Mouse (Mus musculus) frontal cortex, adult 2 months (tissue): ENCODE measurements at regions not wholly inside any gene's neighbourhood (a gene's known extent, or its start where the extent isn't known, plus 50 kb on each side); places are given as distances from the start of the nearest gene placed in this dataset.

Experiments
- DNase-seq, 2 experiments: peaks; one replicate each; pipeline ENCODE4 v3.0.0; 2022; ENCODE audit warnings: low spot score in 1 of 2; ENCODE audit errors: extremely low spot score in 1 of 2

DNA sequence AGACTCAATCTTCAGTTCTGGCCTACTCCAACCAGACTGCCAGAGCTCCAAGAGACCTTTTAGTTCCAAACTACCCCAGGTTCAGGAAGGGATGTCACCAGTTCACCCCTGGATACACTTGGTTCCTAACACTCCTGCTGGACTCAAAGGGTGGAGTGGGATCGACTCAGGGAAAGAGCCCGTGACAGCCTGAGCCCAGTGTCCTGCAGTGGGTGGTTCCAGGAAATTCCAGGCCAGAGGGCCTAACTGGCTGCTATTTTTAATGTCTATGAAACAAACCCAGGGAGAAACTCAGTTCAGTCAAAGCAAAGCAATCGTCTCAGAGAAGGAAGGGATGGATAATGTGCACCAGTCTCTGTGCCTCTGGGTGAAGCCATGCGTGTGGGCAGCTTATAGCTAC is 124.3 kb upstream of the Foxa2 start:
- no peak for DNase-seq

DNA sequence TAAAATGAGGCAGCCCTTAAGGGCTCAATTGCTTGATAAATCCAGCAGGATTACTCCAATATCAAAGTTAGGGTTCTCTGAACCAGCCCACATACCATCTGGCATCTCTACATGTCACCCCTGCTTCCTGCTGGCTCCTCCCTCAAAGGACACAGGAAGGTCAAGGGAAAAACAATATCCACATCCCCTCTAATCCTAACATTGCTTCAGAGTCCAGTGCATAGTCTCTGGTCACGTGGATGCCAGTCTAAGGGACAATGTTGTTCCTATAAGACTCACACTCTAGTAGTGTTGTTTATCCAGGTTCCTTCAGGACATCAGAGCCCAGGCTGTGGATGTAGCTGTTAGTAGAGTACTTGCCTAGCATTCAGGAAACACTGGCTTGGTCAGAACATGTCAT is 124.9 kb upstream of the Foxa2 start:
- DNase-seq = no peak

DNA sequence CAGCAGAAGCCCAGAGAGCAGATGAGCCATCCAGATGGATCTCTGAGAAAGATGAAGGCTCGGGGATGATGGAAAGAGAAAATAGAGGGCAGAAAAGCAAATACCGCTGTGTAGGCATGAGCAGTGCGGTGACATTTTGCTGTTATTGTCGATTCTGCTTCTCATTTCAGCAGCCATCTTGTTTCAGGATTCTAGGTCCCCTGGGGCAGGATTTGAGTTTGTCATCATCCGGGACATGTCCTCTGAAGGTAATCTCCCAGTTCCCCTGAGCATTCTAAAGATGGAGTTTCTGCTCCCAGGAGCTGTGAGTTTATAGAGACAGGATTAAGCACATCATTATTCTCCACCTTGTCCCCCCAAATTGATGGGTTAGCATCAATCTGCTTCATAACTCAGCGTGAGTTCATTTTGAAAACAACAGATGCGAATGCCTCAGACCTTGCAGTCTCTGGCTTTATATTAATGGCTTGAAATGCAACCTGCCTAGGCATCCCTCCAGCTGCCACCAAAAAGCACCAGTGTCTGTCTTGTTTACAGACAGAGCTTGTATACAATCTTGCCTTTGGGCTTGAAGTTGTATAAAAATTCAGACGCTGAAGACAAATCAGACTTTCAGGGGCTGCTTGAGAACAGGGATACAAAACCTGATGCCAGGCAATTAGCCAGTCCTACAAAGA is 128.6 kb upstream of the Foxa2 start:
- no peak for DNase-seq

DNA sequence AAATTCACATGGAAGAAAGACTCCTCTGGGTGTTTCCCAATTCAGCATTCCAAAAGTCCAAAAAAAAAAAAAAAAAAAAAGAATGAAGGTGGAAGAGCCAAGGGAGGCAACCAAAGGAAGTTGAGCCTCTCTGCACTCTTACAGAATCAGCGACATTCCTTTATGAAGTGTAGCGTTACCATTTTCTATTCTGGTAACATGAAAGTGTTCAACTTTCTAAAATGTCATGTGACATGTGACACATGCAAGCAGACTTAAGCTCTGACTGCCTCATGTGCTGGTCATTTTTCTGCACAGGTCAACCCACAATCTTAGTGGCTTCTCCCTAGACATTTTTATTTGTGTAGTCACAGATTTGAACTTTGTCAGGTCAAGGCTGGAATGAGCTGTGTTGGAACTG is 133.5 kb upstream of the Foxa2 start:
- DNase-seq = no peak

DNA sequence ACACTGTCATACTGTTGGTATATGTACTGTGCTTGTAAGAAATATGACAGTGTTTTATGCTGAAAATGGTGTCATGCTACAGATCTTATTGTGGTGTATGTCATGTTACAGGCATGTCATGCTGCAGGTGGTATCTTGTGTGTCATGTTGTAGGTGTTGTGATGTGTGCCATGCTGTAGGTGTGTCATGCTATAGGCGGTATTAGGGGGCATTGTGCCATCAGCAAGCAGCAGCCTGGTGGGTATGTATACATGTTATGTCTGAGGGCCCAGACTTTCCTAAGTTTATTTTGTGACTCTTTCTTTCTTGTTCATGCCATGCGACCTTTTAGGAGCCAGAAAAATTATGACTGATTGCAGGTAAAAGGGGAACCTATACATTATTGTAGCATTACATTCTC is 134.7 kb upstream of the Foxa2 start:
- DNase-seq = no peak

DNA sequence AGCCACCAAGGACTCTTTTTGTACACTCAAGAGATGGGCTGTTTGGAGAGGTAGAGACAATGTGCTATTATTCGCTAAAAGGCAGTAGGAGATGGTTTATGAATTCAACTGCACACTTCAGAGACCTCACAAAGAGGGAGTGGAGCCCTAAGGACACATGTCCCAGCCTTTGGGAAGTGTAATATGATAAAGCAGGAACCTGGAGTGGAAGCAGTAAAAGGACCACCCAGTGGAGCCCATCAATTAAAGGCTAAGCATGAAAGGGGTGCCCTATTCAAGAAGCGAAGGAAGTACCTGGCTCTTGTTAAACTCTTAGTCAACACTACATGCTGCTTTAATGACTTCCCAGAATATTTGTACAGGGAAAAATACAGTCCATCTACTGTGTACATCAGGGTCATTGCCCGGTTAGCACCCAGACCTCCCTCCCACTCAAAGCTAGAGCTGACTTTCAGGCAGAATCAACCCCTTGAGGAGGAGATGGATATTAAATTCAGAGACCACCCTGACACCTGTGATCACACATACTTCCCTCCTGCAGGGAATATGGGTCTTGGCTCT is 135.8 kb upstream of the Foxa2 start:
- DNase-seq = no peak

DNA sequence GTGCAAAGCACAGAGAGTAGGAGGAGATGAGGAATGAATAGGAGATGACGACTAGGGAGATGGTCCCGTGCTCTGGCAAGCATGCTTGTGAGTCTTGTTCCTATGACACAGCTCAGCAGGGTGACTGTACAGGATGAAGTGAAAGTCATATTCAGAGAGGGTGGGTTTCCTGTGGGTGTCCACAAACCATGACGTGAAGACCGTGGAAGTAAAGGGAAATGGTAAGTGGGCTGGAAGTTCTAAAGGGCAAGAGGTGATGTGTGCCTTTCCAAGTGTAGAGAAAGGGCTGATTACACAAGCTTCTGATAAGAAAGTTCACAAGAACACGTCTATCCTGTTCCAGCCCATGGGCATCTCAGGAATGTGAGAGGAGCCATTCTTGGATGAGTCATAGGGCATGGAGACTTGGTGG is 138.0 kb upstream of the Foxa2 start:
- peak in 1 of 2 experiments; percentile 25 for DNase-seq

DNA sequence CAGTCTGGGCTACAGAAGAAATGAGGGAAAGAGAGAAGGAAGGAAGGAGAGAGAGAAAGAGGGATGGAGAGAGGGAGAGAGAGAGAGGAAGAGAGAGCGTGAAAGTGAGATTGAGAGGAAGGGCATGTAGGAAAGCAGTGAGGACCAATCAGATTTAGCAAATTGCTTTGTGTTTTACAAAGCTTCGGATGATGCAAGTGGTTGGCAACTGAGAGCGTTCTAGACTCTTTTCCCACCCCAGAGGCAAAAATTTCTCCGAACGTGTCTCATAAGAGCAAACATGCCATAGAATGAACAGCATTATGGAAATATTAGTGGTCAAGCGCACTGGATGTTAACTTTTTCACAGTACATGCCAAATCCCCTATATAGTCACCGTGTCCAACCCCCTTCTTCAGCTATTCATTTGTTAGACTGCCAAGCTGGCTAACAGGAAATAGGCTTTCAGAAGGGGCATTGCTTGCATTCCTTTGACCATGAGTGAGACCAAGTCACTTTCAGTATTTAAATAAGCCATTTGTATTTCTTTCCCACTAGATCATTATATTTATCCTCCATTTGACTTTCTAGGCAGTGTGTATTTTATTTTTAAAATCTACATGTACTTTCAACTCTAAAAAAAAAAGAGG is 139.7 kb upstream of the Foxa2 start:
- no peak for DNase-seq

DNA sequence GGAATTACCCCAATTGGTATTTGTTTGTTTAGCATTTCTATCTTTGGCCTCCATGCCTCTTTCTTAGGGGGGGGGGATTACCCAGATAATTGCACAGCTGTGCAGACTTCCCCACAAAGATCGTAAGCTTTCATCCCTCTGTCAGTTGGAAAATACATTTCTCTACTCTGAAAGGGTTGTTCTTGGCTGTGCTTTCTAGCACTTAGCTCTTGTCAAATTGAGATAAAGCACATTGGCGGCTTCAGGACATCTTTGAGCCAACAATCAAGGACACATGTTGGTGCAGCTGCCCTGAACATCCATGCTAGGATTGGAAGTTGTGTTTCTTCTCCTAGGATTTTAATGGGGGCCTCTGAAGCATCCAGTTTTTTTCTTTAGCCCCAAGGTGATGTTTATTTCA is 142.1 kb upstream of the Foxa2 start:
- no peak for DNase-seq

DNA sequence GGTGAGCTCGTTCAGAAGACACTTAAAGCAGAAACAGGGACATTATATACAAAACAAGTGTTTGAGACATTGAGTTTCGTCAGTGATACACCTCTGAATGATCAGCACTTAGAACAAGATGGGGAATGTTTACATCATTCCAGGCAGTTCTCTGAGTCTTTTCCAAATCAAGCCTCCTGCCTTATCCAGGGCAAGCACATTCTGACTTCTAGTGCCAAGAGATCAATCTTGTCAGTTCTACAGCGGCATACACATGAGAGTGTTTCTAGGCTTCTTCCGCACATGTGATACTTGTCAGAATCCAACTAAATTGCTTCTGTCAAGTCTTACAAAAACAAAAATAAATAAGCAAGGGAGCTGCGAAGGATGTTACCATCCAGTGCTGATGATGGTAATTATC is 142.5 kb upstream of the Foxa2 start:
- DNase-seq = no peak

DNA sequence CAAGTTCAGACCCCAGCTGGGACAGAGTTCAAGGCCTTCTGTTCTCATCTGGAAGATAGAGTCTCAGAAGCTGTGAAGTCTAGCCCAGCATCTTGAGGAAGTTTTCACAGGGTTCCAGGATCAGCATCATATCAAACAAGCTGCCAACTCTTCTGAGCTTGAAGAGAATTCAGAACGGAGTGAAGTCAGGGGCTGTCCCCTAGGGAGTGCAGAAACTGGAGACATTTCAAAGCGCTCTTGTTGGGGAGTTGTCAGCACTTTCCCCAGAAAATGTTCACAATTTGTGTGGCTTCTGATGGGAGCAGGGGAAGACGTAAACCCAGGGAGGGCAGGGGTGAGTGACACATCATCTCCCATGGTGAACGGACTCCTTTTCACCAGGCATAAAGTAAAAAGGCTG is 146.2 kb upstream of the Foxa2 start:
- DNase-seq = no peak

DNA sequence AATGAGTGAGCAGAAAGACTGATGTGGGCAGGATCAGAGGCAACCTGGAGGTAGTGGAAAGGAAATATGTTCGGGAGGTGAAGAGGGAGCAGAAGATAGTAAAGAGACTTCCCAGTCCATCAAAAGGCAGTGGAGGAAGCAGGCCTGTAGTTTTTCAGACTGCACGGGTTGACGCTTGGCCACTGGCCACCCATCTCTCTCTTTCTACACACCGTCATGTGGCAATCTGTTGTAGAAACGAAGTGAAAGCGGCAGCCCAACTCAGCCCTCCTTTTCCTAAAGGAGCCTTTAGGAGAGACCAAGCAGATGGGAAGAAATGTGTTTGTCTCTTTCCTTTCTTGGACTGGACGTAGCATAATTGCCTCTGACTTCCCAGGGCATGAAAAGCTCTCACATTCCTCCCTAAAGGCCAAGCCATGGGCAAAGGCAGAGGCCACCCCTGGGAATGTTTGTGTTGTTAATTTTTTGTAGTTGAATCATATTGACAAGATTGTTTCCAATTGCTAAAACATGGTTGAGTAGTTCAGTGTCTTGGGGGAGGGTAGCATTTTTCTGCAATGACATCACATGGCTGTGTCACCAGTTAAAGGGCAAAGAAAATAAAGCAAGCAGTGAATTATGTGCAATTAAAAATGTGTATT is 150.7 kb upstream of the Foxa2 start:
- DNase-seq = no peak

DNA sequence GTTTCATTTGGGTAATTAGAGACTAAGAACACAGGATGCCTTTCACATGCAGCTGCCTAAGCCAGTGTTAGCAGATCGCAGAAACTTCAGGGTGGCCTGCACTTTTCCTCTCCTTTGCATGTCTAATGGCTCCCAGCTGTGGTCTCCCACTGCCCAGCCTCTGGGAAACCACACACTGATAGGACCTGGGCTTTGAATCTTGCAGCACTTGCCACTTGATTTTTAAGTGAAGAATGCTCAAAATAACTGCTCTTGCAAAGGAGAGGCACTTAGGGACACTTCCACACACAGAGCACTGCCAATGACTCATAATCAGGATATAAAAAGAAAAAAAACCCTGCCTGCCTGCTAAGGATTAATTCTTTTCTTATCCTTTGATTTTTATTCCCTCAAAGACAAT is 159.9 kb upstream of the Foxa2 start:
- DNase-seq = peak in 1 of 2 experiments; percentile 40

DNA sequence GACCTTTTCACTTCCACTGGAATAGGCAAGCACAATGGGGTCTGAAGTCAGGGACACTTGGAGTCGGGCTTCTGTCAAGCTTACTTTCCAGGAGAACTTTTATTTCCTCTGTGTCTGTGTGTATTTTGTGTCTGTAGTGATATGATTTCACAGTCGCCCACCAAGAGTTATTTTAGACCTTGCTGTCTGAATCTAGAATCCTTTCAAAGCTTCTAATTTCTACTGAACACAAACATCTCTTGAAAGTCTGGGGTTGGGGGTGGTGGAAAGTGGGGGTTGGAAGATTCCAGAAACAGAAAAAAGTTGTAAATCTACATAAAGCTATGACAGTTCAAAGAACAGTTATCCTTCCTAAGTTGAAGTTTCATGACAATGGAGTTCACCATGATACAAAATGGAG is 164.0 kb upstream of the Foxa2 start:
- peak; percentile 26 to 53 for DNase-seq

DNA sequence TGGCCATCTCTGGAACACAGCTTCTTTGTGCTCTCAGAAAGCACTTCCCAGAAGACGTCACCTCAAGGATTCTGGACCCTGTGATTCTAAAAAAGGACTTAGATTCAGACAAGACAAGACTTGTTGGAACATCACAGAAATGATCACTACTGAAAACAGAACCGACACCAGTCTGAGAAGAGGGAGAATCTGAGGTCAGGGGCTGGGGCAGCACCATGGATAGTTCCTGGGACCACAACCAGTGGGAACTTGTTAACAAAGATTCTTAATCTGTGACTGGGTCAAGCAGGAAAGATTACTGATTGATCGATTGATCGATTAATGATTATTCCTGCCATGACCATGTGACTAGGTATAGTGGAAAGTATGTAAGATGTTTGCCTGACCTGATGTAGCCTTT is 170.4 kb upstream of the Foxa2 start:
- DNase-seq = no peak

DNA sequence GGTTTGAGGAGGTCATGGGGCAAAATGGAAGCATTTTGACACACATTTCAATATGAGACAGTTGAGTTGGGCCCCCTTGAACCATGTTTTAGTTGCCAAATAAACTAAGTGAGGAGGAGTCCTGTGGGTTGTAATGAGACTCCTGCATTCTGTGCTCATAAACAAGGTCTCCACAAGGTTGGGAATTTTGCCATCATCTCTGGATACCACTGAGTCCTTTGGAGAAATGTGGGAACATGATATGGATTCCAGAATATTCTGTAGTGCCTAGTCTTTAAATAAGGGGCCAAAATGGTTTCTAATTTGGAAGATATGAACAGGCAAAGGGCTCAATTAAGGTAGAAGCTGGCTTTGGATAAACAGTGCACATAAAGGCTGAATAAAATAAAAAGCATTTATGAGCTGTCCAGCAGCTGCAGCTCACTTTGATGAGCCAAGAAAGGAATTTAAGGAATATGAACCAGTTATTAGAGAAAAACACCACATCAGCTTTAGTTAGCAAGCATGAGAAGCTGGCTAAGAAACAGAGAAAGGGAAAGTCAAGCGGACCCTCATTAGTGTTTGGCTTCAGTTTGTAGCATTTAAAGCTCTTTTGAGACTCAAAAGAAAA is 161.3 kb upstream of the Sstr4 start:
- no peak for DNase-seq

DNA sequence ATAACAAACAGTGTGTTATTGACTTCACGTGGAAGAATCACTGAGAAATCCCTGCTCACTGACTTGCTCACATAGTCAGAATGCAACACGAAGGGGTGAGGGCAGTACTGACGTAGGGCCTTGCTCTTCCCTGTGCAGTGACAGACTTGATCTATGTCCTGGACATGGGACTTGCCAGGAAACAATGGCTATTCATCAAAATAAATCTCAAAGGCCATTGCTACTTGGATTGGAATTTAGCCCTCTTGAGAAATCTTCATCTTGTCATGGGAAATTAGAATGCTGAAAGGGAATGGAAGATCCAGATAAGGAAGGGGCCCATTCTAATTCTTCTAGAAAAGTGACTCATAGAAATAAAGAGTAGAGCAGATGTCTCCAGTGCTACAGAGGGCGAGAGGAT is 158.0 kb upstream of the Sstr4 start:
- no peak for DNase-seq

DNA sequence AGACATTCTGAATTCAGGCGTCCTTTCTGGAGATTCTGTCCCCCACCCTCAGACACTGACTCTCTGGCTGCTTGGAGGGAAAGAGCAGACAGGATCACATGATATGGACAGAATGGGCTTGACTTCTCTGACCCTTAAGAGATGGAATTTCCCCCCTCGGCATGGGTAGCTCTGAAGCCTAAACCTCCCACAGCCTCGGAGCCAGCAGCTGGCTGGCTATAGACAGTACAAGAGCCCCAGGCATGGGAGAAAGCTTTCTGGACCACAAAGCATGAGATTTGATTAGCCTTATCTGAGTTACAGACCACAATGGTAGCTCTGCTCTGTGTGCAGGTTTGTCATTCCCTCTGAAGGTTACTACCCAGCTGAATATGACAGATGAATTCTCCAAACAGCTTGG is 156.1 kb upstream of the Sstr4 start:
- DNase-seq = no peak

DNA sequence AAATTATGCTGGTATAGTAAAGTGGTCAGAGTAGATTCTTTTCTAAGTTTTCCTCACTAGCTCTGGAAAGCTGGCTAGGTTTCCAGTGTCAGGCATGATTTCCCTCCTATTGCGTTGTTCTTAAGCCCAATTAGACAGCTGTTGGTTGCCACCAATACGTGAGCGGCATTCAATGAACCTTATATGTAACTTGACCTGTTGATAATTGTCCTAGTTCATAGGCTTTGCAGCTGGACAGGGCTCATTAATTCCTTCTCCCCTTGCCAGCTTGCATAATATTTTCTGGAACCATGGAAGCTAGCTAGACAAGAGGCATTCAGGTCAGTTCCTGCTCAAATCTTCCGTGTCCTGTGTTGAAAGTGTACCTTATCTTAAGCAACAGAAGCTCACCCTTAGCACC is 152.9 kb upstream of the Sstr4 start:
- DNase-seq = no peak

DNA sequence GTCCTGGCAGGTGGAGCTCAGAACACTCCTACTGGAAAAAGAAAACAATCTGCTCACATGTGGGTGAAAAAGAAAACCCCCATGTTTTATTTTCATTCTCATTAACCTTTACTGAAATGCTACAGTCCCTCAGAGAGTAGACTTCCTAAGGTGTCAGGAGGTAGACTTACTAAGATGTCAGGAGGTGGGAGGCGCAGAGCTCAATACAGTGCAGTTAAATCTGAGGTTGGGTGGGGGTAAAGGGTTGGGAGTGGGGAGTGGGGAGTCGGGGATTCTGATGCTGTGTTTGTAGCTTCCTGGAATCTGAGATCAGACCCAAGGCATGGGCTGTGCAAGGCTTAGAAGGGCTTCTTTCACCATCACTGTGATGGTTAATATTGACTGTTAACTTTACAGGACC is 149.6 kb upstream of the Sstr4 start:
- no peak for DNase-seq

DNA sequence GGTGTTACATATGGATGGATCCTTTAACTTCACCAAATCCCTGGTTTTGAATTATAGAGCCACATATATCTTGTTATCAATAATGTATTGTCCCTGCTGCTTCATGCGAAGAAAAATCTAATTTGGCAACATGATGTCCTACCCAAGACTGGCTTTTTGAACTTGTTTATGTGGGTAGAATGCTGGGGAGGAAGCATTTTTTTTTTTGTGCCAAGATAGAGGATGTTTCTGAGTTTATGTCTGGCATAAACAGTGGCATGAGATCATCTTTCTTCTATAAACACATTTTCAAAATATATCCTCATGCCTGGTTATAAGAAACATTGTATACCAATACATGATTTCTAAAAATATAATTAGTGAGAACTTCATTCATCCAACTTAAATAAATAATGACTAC is 144.2 kb upstream of the Sstr4 start:
- DNase-seq = no peak

DNA sequence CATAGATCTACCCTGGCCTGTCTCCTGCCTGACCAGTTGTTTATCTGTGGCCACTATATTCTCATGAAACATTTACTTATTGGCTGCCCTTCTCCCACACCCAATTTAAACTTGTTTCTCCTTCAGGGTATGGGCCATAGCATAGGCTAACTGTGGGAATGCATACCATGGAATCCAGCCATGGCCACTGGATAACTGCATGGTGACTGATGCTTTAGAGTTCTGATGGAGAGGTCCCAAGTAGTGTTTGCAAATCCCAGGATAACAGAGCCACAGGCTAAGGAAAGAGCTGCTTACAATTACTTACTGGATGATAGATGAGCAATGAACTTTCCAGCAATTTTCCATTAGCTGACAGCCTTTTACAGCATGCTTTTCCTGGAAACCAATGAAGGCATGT is 139.5 kb upstream of the Sstr4 start:
- DNase-seq = no peak
